Mouse (Mus musculus) testis, postnatal 10 days (tissue): Measurements from ENCODE around the gene Slc38a6.

Experiments
- DNase-seq: peaks from one replicate; pipeline ENCODE4 v3.0.0; 2021; ENCODE audit warnings: low spot score

Gene Slc38a6

DNA sequence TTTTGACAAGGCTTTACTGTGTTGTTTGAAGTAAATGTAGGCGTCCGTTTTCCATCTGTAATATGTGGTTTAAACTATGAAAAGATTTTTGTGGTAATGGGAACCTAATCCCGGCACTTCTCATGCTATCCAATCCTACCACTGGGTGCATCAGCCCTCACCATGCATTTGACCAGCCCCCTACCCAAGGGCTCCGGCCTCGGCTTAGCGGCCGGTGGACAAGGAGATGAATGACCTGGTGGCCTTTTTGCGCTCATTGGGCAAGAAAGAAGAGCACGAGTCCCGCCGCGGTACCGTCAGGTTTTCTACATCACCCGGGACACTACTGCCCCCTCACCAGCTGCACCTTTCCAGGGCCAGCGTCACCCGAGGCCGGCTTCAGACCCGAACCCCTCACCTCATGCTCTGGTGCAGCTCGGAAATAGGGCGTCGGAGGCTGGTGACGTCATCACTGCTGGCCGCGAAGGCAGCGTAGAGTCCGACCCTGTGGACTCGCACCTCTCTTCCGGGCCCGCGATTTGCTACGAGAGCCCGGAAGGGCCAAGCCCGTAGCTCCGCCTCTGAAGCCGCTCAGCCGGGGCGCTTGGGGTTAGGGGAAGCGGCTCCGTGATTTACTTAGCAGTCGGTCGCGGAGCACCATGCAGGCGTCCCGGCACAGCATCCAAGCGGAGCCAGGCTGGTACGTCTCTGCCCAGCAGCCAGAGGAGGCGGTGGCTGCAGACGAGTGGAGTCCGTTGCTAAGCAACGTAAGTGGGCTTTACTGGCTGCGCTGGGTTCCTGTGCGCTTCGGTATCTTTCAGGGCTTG is at the start of gene Slc38a6, which contains the start of gene Trmt5:
TSS of gene Slc38a6 (plus strand) at position 493 of the 806 bp plus-strand sequence.
TSS of gene Trmt5 (minus strand) at position 424 of the 806 bp plus-strand sequence.
- peak; percentile 93 for DNase-seq

DNA sequence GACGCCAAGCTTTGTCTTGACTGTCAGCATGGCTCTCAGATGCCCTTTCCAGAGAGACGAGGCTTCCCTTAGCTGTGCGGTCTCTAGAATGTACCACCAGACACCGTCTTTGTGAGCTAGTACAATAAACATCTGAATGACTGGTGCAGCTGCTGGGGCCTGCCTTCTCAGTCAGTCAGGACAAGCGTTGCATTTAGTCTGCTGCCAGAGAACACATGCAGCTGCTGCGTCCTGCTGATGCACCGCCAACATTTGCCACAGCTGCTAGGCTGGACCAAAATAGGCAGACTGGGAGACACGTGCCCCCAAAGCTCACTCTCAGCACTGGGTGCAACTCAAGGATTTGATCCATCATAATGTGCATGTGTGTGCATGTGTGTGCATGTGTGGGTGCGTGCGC is 44.6 kb upstream of the Slc38a6 start:
- DNase-seq: no peak

- no peak for DNase-seq
Measured at GRCm38 (mm10) chr12:73245687-73246086, 40.9 kb upstream of the Slc38a6 start.

DNA sequence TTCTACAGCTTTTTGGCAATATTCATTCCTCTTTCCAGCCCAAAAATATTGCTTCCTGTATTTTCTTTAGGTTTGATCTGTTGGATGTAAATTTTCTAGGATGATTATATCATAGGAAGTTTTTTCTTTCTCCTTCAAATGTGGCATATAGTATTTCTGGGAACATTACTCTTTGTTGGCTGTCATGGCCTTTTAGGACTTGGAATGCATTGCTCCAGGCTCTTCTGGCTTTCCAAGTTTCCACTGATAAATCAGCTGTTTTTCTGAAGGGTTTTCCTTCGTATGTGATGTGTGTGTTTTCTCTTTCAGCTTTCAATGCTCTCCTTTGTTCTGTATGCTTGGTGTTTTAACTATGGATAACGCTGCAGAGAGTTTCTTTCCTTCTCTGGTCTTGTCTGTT is 31.6 kb upstream of the Slc38a6 start:
- no peak for DNase-seq

GRCm38 (mm10) chr12:73259269-73259668 is 27.3 kb upstream of the Slc38a6 start:
- DNase-seq: no peak

GRCm38 (mm10) chr12:73260339-73260738 is 26.2 kb upstream of the Slc38a6 start:
- no peak for DNase-seq

- no peak for DNase-seq
Measured at GRCm38 (mm10) chr12:73265381-73265978, 21.1 kb upstream of the Slc38a6 start.

DNA sequence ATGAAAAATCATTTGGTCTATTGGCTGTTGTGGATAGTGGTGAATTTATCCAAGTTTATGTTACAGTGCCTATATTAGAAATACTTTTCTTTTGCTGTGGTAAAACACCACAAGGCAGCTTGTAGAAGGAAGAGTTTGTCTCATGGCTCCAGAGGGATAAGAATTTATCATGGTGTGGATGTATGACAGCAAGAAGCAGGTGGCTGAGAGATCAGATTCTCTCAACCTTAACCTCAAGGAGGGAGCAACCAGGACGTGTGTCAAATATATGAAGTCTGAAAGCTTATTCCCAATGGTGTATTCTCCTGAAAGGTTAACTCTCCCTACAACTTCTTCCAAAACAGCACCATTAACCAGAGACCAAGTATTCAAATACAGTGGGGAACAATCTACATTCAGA is 20.0 kb upstream of the Slc38a6 start:
- DNase-seq: no peak

DNA sequence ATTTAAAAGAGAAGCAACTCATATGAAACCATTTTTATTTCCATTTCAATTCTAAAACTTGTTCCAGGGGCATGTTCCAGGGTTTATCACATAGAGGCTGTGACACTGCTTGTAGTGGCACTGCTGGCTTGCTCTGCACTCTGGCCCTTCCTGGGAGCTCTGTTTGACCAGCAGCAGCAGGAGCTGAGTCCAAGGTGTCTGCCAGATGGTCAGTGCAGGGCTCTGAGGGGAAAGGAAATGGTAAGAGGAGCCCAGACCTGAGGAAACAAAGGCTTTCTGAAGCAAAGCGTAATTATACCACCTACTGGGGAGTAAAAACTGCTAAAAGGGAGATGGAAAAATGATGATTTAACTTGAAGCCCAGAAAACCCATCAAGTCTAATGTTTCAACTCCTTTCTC is 18.1 kb upstream of the Slc38a6 start:
- DNase-seq: no peak

DNA sequence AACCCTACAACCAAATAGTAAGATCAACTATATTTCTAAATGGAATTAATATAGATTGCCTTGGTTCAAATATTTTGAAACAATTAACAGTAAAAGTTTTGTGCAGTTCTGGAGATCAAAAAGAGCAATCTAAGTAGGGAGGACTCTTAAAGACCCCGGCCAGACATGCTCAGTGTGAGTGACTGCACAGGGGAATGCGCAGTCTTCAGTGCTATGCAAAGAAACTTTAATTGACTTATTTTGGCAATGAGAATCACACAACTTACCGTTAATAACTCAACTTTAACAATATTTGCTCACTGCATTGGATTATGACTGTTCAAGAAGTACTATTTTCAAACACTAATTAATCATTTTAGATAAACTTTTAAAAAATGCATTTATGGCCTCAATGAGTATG is 17.0 kb upstream of the Slc38a6 start:
- no peak for DNase-seq

DNA sequence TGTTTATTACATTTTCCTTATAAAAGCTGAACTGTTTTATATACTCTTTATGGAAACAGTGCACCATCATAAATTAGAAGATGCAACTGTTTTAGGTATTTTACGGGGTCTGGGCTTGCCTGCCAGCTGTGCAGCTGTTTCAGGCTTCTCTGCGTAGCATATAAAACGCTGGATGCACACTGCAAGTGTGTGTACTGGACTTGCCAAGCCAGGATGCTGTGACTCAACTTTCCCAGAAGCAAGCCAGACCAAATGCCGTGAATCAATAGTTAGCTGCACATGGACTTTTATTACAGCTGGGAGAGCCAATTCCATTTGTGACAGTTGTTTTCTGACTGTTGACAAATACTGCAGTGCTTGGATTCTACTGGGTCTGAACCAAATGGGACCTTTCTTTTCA is 16.6 kb upstream of the Slc38a6 start:
- DNase-seq: no peak

- no peak for DNase-seq
Measured at GRCm38 (mm10) chr12:73274921-73275320, 11.7 kb upstream of the Slc38a6 start.

GRCm38 (mm10) chr12:73287609-73288008 is 1.0 kb downstream of the Slc38a6 start:
- no peak for DNase-seq

DNA sequence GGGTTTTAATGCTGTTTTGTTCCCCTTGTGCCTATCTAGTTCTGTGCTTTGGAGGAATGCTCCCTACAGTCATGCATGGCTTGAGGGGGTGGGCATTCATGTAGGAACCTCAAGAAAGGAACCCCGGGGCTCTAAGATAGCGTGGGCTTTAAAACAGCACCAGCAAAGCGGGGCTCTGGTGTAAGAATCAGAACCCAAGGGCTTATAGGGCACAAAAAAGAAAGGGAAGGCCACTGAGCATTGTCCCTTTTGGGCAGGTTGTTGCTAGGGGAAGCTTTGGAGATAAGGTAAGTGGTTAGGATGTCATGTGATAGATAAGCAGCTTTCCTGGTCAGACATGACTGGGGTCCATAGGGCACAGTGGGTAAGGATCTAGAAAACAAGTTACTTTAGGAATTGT is 2.0 kb downstream of the Slc38a6 start:
- no peak for DNase-seq

- no peak for DNase-seq
Measured at GRCm38 (mm10) chr12:73294884-73295283, 8.3 kb downstream of the Slc38a6 start.

GRCm38 (mm10) chr12:73295505-73296140 is 9.0 kb downstream of the Slc38a6 start:
- no peak for DNase-seq

- DNase-seq: no peak
Measured at GRCm38 (mm10) chr12:73298621-73299020, 12.0 kb downstream of the Slc38a6 start.

DNA sequence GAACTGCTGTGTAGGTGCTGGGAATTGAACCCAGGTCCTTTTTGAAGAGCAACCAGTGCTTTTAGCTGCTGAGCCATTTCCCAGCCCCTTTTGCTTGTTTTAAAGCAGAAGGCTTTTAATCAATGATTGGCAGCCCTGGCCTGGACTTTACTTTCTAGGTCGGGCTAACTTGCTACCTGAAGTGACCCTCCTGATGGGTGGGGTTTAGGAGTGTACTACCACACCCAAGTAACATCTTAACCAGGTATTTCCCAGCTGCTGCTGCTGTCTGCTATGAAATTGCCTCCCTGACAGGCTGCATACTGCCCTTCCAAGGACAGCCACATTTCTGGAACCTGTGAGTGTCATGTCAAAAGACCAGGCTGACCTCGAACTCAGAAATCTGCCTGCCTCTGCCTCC is 14.0 kb downstream of the Slc38a6 start:
- no peak for DNase-seq

DNA sequence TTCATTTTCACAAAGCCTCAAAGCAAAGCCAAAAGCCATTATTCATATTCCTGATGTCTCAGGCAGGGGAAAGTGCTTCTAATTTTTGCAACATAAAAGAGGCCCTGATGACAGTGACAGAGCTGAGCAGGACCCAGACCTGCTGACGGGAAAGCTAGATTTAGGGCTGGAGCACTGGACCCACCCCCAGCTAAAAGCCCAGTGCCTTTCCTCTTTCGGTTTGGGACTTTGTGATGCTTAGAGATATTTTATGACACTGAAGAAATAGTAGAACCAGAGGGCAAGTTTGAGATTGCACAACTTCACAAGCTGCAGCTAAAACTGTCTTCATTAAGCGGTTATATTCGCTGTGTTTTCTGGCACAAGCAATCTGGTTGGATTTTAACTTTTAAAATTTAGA is 18.1 kb downstream of the Slc38a6 start:
- DNase-seq: no peak

- DNase-seq: no peak
Measured at GRCm38 (mm10) chr12:73307750-73308149, 21.2 kb downstream of the Slc38a6 start.

GRCm38 (mm10) chr12:73308711-73309110 is 22.1 kb downstream of the Slc38a6 start:
- DNase-seq: no peak

- DNase-seq: no peak
Measured at GRCm38 (mm10) chr12:73317706-73318686, 31.4 kb downstream of the Slc38a6 start.
